Mouse (Mus musculus): ENCODE data around the gene Ddrgk1. TPM values are rescaled to one million over a fixed set of nuclear protein-coding genes. Genes with fewer than 3 reads are reported as not detected.

The Ddrgk1 gene
- total RNA-seq, 2 experiments from 2014 or later = 53.3 to 62.4 TPM

- intact Hi-C loops (cut with DNase I) = no loop called here
- DNase-seq = no peak
Measured at GRCm38 (mm10) chr2:130618972-130619371, 45.5 kb downstream of the Ddrgk1 start.

GRCm38 (mm10) chr2:130613091-130613490 lies 51.4 kb downstream of the Ddrgk1 start:
- intact Hi-C loops (cut with DNase I) = no loop called here
- no peak for DNase-seq

Other genes with a start within 250 kb of the Ddrgk1 start
- 10 to 100 TPM; 25.1 to 29.4 TPM for gene Vps16, start 240.3 kb downstream of the Ddrgk1 start, total RNA-seq (2021)
- gene Pced1a, start 240.0 kb downstream of the Ddrgk1 start, total RNA-seq (2021) = 1 to 10 TPM; 4.7 to 5.5 TPM
- gene Ptpra, start 214.4 kb downstream of the Ddrgk1 start, total RNA-seq (2021) = 10 to 100 TPM; 61.8 to 63.8 TPM
- 10 to 100 TPM; 64.9 to 76.1 TPM for gene Mrps26, start 100.9 kb downstream of the Ddrgk1 start, total RNA-seq (2021)
- not detected for gene Oxt, start 88.5 kb downstream of the Ddrgk1 start, total RNA-seq (2021)
- gene Avp, start 82.1 kb downstream of the Ddrgk1 start, total RNA-seq (2021) = 1 to 10 TPM in 1 of 2 experiments, under 1 TPM in 1; 0.88 to 1.2 TPM
- gene Fastkd5, start 34.6 kb downstream of the Ddrgk1 start, total RNA-seq (2021) = 1 to 10 TPM; 7.3 to 9.3 TPM
- 1 to 10 TPM; 4.2 to 4.5 TPM for gene Ubox5, start 34.6 kb downstream of the Ddrgk1 start, total RNA-seq (2021)
- 1 to 10 TPM; 3.3 to 4.6 TPM for gene Lzts3, start 21.9 kb downstream of the Ddrgk1 start, total RNA-seq (2021)
- 10 to 100 TPM; 19.8 to 20.2 TPM for gene Itpa, start 3.0 kb upstream of the Ddrgk1 start, total RNA-seq (2021)
- gene Slc4a11, start 32.9 kb upstream of the Ddrgk1 start, total RNA-seq (2021) = under 1 TPM; 0.19 to 0.32 TPM
- 10 to 100 TPM; 61.4 to 61.7 TPM for gene 4930402H24Rik, start 241.7 kb upstream of the Ddrgk1 start, total RNA-seq (2021)
- 10 to 100 TPM; 28.8 to 29.6 TPM for gene Atrn, start 241.8 kb upstream of the Ddrgk1 start, total RNA-seq (2021)